Mouse (Mus musculus): ENCODE data around the gene Magt1. TPM values are rescaled to one million over a fixed set of nuclear protein-coding genes. Genes with fewer than 3 reads are reported as not detected.
"Not testable (repeated sequence)": the region's sequence is repeated elsewhere in the genome, so short reads cannot be mapped to it uniquely, and the experiment has no call there.

Gene Magt1
- polyA plus RNA-seq, 1 experiment from 2014 or later, result 64.4 TPM

GRCm38 (mm10) chrX:106017516-106017915, 5.8 kb upstream of the Magt1 start:
- Histone ChIP-seq H3K4me2 (no peak overlapping the region), H3K27ac (no peak overlapping the region), H3K4me1 (no peaks in the 10 kb centered on the region), H3K9ac (no peak overlapping the region), H3K4me3 (no peak overlapping the region), H3K27me3 (no peaks in the 10 kb centered on the region), H3K36me3 (peaks cover 8% of the 10 kb centered on the region), H3K9me3 (no peaks in the 10 kb centered on the region)
- ATAC-seq (ENCODE audit: insufficient number of reproducible peaks, low FRiP score, low TSS enrichment, low read depth), result no peak
- 87% methylated on average over 4 of the region's 4 CpGs for WGBS

DNA sequence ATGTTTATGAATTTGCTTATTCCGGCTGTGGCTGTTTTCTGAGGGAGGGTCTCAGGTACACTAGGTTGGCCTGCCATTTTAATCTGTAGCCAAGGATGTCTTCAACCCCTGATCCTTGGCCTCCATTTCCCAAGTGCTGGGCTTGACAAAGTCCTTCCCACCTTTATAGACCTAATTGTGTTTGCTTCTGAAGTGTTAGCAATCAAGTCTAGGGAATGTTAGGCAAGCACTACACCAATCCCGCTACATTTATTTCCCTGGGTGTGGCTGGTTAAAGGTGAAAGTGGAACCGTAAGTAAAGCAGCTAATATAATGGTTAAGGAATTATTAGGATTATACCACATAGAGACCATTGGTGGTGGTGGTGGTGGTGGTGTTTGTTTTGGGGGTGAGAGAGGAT, 5.4 kb upstream of the Magt1 start:
- Histone ChIP-seq H3K27ac (no peak overlapping the region), H3K9ac (no peak overlapping the region), H3K27me3 (no peaks in the 10 kb centered on the region), H3K36me3 (peaks cover 8% of the 10 kb centered on the region), H3K4me2 (no peak overlapping the region; the same call in 1 of the 2 replicates), H3K9me3 (no peaks in the 10 kb centered on the region), H3K4me3 (no peak overlapping the region), H3K4me1 (no peaks in the 10 kb centered on the region)
- ATAC-seq (ENCODE audit: insufficient number of reproducible peaks, low FRiP score, low TSS enrichment, low read depth), result no peak
- WGBS, result 79% methylated on average over 3 of the region's 3 CpGs

DNA sequence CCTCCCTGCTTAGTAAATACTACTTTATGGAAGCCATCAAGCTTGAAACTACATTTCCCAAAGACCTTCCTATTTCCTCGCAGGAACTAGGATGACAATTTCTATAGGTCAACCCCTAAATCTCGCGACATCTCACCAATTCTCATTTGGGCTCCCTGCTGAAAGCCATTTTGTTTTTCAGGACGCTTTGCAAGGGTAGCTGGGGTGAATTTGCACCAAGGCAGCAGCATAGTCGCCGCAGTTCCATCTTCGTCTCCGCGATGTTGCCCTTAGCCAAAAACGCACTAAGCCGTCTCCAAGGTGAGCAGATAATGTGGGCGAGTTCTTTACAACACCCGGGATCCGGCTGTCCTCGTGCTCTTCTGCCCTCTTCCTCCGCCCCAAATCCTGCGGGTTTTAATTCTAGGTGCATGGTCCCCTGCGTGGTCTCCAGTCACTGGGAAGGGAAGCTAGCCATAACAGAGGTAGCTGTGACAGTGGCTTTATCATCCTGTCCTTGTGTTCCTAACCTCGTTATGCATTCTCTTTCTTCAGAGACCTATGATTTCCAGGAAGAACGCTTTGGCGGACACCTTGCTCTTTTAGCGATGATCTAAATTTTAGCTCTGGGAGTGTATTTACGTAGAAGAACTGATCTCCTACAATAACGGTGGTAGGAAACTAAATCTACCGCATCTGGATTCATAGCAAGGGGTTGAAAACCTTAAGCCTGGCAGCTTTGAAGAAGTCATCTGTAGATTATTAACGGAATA, 4.0 kb upstream of the Magt1 start, which contains the start of gene Cox7b:
Cox7b (plus strand) TSS at position 130 of the 752 bp plus-strand sequence.
- 13% methylated on average over 26 of the region's 26 CpGs for WGBS
- Histone ChIP-seq H3K9me3 (no peaks in the 10 kb centered on the region), H3K27ac (peak within 1 kb of the TSS; percentile 91), H3K4me2 (peak within 1 kb of the TSS; percentile 31), H3K9ac (peak within 1 kb of the TSS; percentile 68), H3K4me1 (no peaks in the 10 kb centered on the region), H3K4me3 (peak within 1 kb of the TSS; percentile 55), H3K27me3 (0 out of 2 replicates have a peak, but pooled peaks cover 2% of the 10 kb centered on the region), H3K36me3 (peaks cover 4% of the 10 kb centered on the region; the same call in 1 of the 2 replicates)
- no peak for ATAC-seq (ENCODE audit: insufficient number of reproducible peaks, low FRiP score, low TSS enrichment, low read depth)

- not testable (repeated sequence) for ATAC-seq (ENCODE audit: insufficient number of reproducible peaks, low FRiP score, low TSS enrichment, low read depth); H3K4me2 ChIP-seq; H3K4me3 ChIP-seq; H3K36me3 ChIP-seq; H3K9me3 ChIP-seq; H3K27me3 ChIP-seq; H3K9ac ChIP-seq; H3K4me1 ChIP-seq; H3K27ac ChIP-seq
- WGBS, result 68% methylated on average over 2 of the region's 2 CpGs
Measured at GRCm38 (mm10) chrX:106014741-106015377, 3.2 kb upstream of the Magt1 start.

- no peak for ATAC-seq (ENCODE audit: insufficient number of reproducible peaks, low FRiP score, low TSS enrichment, low read depth)
- 19% methylated on average over 2 of the region's 2 CpGs for WGBS
- Histone ChIP-seq H3K4me3 (no peak overlapping the region), H3K36me3 (no peaks in the 10 kb centered on the region), H3K9me3 (no peaks in the 10 kb centered on the region), H3K27ac (no peak overlapping the region), H3K4me1 (0 out of 2 replicates have a peak, but pooled peaks cover 5% of the 10 kb centered on the region), H3K4me2 (no peak overlapping the region), H3K9ac (no peak overlapping the region), H3K27me3 (0 out of 2 replicates have a peak, but pooled peaks cover 2% of the 10 kb centered on the region)
Measured at GRCm38 (mm10) chrX:106013217-106013616, 1.5 kb upstream of the Magt1 start.

GRCm38 (mm10) chrX:106012559-106012958, 853 bp upstream of the Magt1 start:
- 0 out of 2 replicates have a peak, but pooled peaks cover 5% of the 10 kb centered on the region for H3K4me1 ChIP-seq
- no peak overlapping the region for H3K4me3 ChIP-seq
- no peaks in the 10 kb centered on the region for H3K36me3 ChIP-seq
- no peak overlapping the region for H3K9ac ChIP-seq
- peak overlapping the region; percentile 82 for H3K27ac ChIP-seq
- peak overlapping the region; percentile 40; the same call in 1 of the 2 replicates for H3K4me2 ChIP-seq
- 77% methylated on average over 3 of the region's 3 CpGs for WGBS
- no peak for ATAC-seq (ENCODE audit: insufficient number of reproducible peaks, low FRiP score, low TSS enrichment, low read depth)
- H3K27me3 ChIP-seq, result 0 out of 2 replicates have a peak, but pooled peaks cover 2% of the 10 kb centered on the region
- no peaks in the 10 kb centered on the region for H3K9me3 ChIP-seq

DNA sequence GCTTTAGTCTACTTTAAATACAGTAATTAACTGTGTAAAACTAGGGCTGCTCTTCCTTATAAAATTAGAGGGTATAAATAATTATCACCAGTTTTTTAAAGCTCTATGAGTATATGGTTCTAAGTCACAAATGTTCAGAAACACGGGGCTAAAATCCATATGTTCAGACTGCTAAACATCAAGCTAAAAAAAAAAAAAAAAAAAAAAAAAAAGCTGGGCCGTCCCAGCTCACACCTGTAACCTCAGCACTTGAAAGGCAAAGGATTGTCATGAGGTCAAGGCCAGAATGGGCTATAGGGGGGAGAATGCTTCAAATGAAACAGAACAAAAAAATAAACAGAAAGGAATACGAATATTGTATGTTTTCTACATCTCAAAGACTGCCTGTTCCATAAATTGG, 944 bp downstream of the Magt1 start:
- no peak for ATAC-seq (ENCODE audit: insufficient number of reproducible peaks, low FRiP score, low TSS enrichment, low read depth)
- Histone ChIP-seq H3K9me3 (no peaks in the 10 kb centered on the region), H3K27me3 (0 out of 2 replicates have a peak, but pooled peaks cover 2% of the 10 kb centered on the region), H3K27ac (no peak overlapping the region), H3K4me1 (0 out of 2 replicates have a peak, but pooled peaks cover 5% of the 10 kb centered on the region), H3K4me2 (peak overlapping the region; percentile 31), H3K4me3 (peak overlapping the region; percentile 57), H3K36me3 (no peaks in the 10 kb centered on the region), H3K9ac (no peak overlapping the region)
- WGBS, result 11% methylated on average over 3 of the region's 3 CpGs

- H3K9me3 ChIP-seq, result no peaks in the 10 kb centered on the region
- no peak overlapping the region for H3K4me3 ChIP-seq
- H3K4me1 ChIP-seq, result no peaks in the 10 kb centered on the region
- H3K4me2 ChIP-seq, result no peak overlapping the region
- 72% methylated on average over 1 of the region's 1 CpGs for WGBS
- ATAC-seq (ENCODE audit: insufficient number of reproducible peaks, low FRiP score, low TSS enrichment, low read depth), result no peak
- no peaks in the 10 kb centered on the region for H3K27me3 ChIP-seq
- H3K9ac ChIP-seq, result no peak overlapping the region
- no peaks in the 10 kb centered on the region for H3K36me3 ChIP-seq
- H3K27ac ChIP-seq, result no peak overlapping the region
Measured at GRCm38 (mm10) chrX:106001605-106002004, 10.1 kb downstream of the Magt1 start.

- not testable (repeated sequence) for H3K4me3 ChIP-seq; H3K4me2 ChIP-seq; H3K9me3 ChIP-seq; H3K36me3 ChIP-seq; H3K9ac ChIP-seq; ATAC-seq (ENCODE audit: insufficient number of reproducible peaks, low FRiP score, low TSS enrichment, low read depth); H3K4me1 ChIP-seq; H3K27ac ChIP-seq; H3K27me3 ChIP-seq
- 75% methylated on average over 14 of the region's 14 CpGs for WGBS
Measured at GRCm38 (mm10) chrX:105957091-105957490, 54.6 kb downstream of the Magt1 start.

- Histone ChIP-seq H3K4me1 (no peaks in the 10 kb centered on the region), H3K4me2 (no peak overlapping the region), H3K36me3 (no peaks in the 10 kb centered on the region), H3K27me3 (no peaks in the 10 kb centered on the region), H3K9me3 (no peaks in the 10 kb centered on the region), H3K27ac (no peak overlapping the region), H3K9ac (no peak overlapping the region), H3K4me3 (no peak overlapping the region)
- no peak for ATAC-seq (ENCODE audit: insufficient number of reproducible peaks, low FRiP score, low TSS enrichment, low read depth)
- 66% methylated on average over 2 of the region's 2 CpGs for WGBS
Measured at GRCm38 (mm10) chrX:105953999-105954398, 57.7 kb downstream of the Magt1 start.

GRCm38 (mm10) chrX:105946357-105946756, 65.3 kb downstream of the Magt1 start:
- Histone ChIP-seq H3K4me2 (no peak overlapping the region), H3K4me3 (no peak overlapping the region), H3K9ac (no peak overlapping the region), H3K4me1 (no peaks in the 10 kb centered on the region), H3K36me3 (no peaks in the 10 kb centered on the region), H3K27me3 (no peaks in the 10 kb centered on the region; the same call in 1 of the 2 replicates), H3K27ac (no peak overlapping the region), H3K9me3 (no peaks in the 10 kb centered on the region)
- 50% methylated on average over 1 of the region's 1 CpGs for WGBS
- no peak for ATAC-seq (ENCODE audit: insufficient number of reproducible peaks, low FRiP score, low TSS enrichment, low read depth)

- H3K4me1 ChIP-seq, result no peaks in the 10 kb centered on the region
- H3K9ac ChIP-seq, result no peak overlapping the region
- H3K4me2 ChIP-seq, result no peak overlapping the region
- WGBS, result 82% methylated on average over 7 of the region's 7 CpGs
- no peak overlapping the region for H3K27ac ChIP-seq
- no peaks in the 10 kb centered on the region; the same call in 1 of the 2 replicates for H3K27me3 ChIP-seq
- H3K4me3 ChIP-seq, result no peak overlapping the region
- no peaks in the 10 kb centered on the region for H3K36me3 ChIP-seq
- ATAC-seq (ENCODE audit: insufficient number of reproducible peaks, low FRiP score, low TSS enrichment, low read depth), result no peak
- H3K9me3 ChIP-seq, result no peaks in the 10 kb centered on the region
Measured at GRCm38 (mm10) chrX:105939245-105939644, 72.5 kb downstream of the Magt1 start.
